Mouse (Mus musculus) forebrain, embryonic 14.5 days (tissue): ENCODE measurements around the gene 1810013L24Rik. TPM values are rescaled to one million over a fixed set of nuclear protein-coding genes. Genes with fewer than 3 reads are reported as not detected.

ENCODE experiments used
- ATAC-seq: fragments of 200-750 bp; cut with Nextera tagmentation; 2 replicates; pipeline ENCODE4 v1.8.0; 2017; ENCODE audit warnings: mild to moderate bottlenecking, moderate library complexity
- DNase-seq: peaks from one replicate; pipeline ENCODE4 v3.0.0-alpha.2; 2015; ENCODE audit warnings: low spot score
- H3K27ac ChIP-seq: fragments of 300-500 bp; sonication (generic); 2 replicates; pipeline ENCODE4 v1.5.1; 2014; ENCODE audit warnings: low read depth, mild to moderate bottlenecking, control low read depth, low read length, moderate library complexity
- H3K27me3 ChIP-seq: fragments of 300-500 bp; sonication (generic); replicated peaks from 2 replicates; pipeline ENCODE4 v1.6.1; 2014; ENCODE audit warnings: low read length, control low read depth, mixed read lengths; ENCODE audit not compliant: control insufficient read depth, insufficient read depth
- H3K36me3 ChIP-seq: fragments of 300-500 bp; sonication (generic); 2 replicates; pipeline ENCODE4 v1.6.1; 2014; ENCODE audit warnings: low read length, control low read depth; ENCODE audit not compliant: control insufficient read depth, insufficient read depth
- H3K4me1 ChIP-seq: fragments of 300-500 bp; sonication (generic); 2 replicates; pipeline ENCODE4 v1.6.1; 2014; ENCODE audit warnings: antibody characterized with exemption, low read length, control low read depth; ENCODE audit not compliant: control insufficient read depth, insufficient read depth
- H3K4me2 ChIP-seq: fragments of 300-500 bp; sonication (generic); 2 replicates; pipeline ENCODE4 v1.6.1; 2014; ENCODE audit warnings: mild to moderate bottlenecking, control low read depth, low read length
- H3K4me3 ChIP-seq: fragments of 300-500 bp; sonication (generic); 2 replicates; pipeline ENCODE4 v1.5.1; 2014; ENCODE audit warnings: low read depth, low read length, control low read depth
- H3K9ac ChIP-seq: fragments of 300-500 bp; sonication (generic); 2 replicates; pipeline ENCODE4 v1.6.1; 2014; ENCODE audit warnings: mild to moderate bottlenecking, low read length, control low read depth, moderate library complexity
- H3K9me3 ChIP-seq: fragments of 300-500 bp; sonication (generic); replicated peaks from 2 replicates; pipeline ENCODE4 v1.6.1; 2016; ENCODE audit warnings: low read length, control low read depth, mixed read lengths; ENCODE audit not compliant: control insufficient read depth
- WGBS: fragments of 180-500 bp; shearing (Covaris S2); extraction: QIAGEN DNeasy Blood & Tissue Kit; methylation state at CpG from one replicate; pipeline ENCODE4 v1.1.7; 2014; 5-methylcytosine and 5-hydroxymethylcytosine counted together
- polyA plus RNA-seq: library from polyadenylated mRNA; unstranded; fragments of >200 nt; fragmentation: Nextera tagmentation; extraction: Ambion mirVana; gene quantifications from 2 replicates; pipeline ENCODE4 v1.2.1, GENCODE M21; 2014

1810013L24Rik gene
- 19.6 and 24.9 TPM in 2 replicates for polyA plus RNA-seq

DNA sequence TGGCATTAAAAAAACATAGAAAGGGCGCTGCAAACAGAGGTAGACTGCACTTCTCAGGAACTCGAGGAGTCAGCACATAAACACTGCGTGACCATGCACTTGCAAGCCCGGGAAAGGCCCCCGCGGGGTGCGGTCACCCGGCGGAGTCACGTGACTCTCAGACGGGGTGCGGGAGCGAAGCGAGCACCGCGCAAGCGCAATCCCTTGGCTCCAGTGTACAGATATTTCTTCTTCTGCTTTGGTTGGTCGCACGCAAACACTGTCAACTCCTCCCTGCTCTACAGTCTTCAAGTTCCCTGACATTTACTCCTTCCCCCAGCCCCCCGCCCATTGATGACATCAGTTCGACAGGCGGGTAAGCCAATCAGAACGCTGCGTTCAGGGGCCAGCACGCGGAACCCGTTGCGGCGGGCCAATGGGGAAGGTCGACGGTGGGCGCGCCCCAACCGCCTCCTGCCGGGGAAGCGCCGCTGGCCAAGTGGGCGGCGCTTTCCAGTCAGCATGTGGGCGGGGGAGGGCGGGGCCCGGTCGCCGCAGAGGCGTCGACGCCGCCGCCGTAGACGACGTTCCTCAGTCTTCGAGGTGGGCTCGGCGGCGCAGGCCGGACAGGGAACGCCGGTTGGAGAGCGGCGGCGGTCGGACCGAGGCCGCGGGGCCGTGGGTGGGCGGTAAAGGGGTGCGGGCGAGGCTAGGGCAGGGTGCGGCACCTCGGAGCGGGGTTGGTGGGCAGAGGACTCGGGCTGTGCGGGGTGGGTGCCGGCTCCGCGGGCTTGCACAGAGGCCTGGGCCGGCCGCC, at the start of gene 1810013L24Rik:
1810013L24Rik (plus strand) TSS at position 537 of the 796 bp plus-strand sequence.
- H3K36me3 ChIP-seq, result peaks cover 15% of the 10 kb centered on the region; the same call in 1 of the 2 replicates
- WGBS, result under 1% methylated on average over 74 of the region's 80 CpGs

DNA sequence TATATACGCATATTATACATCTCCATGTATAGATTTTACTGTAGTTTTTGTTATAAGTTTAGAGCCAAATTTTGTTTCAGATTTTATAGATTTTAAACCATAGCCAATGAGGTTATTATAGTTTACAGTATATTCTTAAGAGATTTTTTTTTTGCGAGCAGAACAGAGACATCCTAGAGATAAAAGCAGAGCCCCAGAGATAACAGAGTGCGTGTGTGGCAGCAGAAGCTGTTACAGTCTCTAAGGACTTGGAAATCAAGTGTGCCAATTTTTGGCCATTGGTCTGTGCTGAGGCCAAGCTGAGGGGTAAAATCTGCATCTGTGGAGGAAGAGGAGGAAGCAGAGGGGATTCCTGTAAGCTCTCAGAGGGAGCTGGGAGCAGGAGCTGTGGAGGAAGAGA, 49.7 kb upstream of the 1810013L24Rik start:
- H3K4me1 ChIP-seq, result no peaks in the 10 kb centered on the region
- no peaks in the 10 kb centered on the region for H3K9me3 ChIP-seq
- no peak overlapping the region for H3K4me2 ChIP-seq
- H3K4me3 ChIP-seq, result no peak overlapping the region
- H3K27ac ChIP-seq, result no peak overlapping the region
- 84% methylated on average over 3 of the region's 3 CpGs for WGBS
- no peak for ATAC-seq
- no peak overlapping the region for H3K9ac ChIP-seq
- H3K27me3 ChIP-seq, result no peaks in the 10 kb centered on the region
- no peak for DNase-seq
- no peaks in the 10 kb centered on the region for H3K36me3 ChIP-seq

More for the DNA sequence above, at the start of gene 1810013L24Rik:
- DNase-seq, result peak; percentile 99
- Histone ChIP-seq H3K4me3 (peak within 1 kb of the TSS; percentile 99), H3K27me3 (no peaks in the 10 kb centered on the region), H3K4me1 (peaks cover 21% of the 10 kb centered on the region), H3K27ac (peak within 1 kb of the TSS; percentile 96), H3K9me3 (no peaks in the 10 kb centered on the region), H3K4me2 (peak within 1 kb of the TSS; percentile 92), H3K9ac (peak within 1 kb of the TSS; percentile 99)
- peak; percentile 95 for ATAC-seq

DNA sequence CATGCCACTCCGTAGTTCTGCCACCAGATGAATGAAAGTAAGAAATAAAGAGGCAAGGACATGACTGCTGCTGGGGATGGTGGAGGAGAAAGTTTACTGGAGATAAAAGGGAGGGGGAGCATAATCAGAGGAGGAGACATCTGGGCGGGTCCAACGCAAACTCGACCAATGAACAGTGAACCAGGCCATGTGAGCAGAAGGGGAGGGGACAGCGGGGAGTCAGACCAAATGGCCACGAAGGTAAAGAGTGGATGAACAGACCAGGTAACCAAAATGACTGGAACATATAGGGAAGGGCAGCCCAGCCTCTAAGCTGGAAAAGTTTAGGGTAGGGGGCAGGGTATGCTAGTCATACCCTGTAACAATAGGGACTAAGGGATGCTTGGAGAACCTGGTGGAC, 48.7 kb upstream of the 1810013L24Rik start:
- Histone ChIP-seq H3K4me2 (no peak overlapping the region), H3K36me3 (no peaks in the 10 kb centered on the region), H3K27ac (no peak overlapping the region), H3K9me3 (no peaks in the 10 kb centered on the region), H3K4me3 (no peak overlapping the region), H3K9ac (no peak overlapping the region), H3K27me3 (no peaks in the 10 kb centered on the region), H3K4me1 (no peaks in the 10 kb centered on the region)
- WGBS, result 70% methylated on average over 6 of the region's 6 CpGs
- no peak for ATAC-seq
- DNase-seq, result no peak

DNA sequence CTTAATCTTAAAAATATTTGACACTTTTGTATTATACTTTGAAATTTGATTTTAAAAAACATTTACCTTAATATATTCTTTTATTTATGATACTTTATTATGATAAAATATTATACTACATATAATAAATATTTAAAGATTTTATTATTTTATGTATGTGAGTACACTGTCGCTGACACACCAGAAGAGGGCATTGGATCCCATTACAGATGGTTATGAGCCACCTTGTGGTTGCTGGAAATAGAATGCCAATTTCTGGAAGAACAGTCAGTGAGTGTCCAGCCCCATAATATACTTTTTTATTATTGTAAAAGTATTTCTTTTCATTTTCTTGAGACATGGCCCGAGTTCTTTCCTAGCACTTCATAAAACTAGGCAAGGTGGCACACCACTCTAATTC, 48.2 kb upstream of the 1810013L24Rik start:
- H3K27me3 ChIP-seq, result no peaks in the 10 kb centered on the region
- no peak overlapping the region for H3K27ac ChIP-seq
- H3K9me3 ChIP-seq, result no peaks in the 10 kb centered on the region
- no peak overlapping the region for H3K4me3 ChIP-seq
- no peak overlapping the region for H3K9ac ChIP-seq
- H3K36me3 ChIP-seq, result no peaks in the 10 kb centered on the region
- DNase-seq (no peak), ATAC-seq (no peak)
- H3K4me1 ChIP-seq, result no peaks in the 10 kb centered on the region
- WGBS, result 100% methylated on average over 2 of the region's 2 CpGs
- no peak overlapping the region for H3K4me2 ChIP-seq

DNA sequence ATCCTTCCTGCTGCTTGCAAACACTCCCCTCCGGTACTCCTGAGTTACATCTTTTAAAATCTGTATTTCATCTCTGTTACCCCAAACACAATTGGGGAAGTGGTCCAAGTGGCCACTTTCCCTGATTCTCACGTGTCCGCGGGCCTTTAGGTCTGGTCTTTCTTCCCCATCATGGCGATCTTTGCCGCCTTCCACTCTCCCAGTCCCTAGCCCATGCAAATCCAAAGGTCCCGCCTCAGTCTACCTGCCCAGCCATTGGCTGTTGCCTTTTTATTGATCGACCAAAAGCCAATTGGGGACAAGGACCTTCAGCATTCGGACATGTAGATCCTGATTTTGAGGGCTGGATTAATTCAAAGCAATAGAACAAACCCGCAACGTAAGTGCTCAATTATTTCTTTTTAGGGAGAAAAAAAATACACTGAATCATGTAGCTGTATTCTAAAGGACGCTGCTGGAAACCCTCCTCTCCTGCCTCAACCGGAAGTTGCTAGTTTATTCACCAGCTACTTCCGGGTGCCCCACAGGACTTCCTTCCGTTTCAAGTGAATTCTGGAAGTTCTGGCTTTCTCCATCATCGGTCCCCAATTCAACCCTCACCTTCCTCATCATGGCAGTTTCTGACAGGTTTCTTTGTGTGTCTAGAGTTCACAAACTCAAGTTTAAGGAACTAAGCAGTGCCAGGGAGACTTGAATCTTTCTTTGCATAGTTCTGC, 46.5 kb upstream of the 1810013L24Rik start:
- WGBS, result 89% methylated on average over 16 of the region's 16 CpGs
- Histone ChIP-seq H3K4me2 (no peak overlapping the region), H3K9me3 (no peaks in the 10 kb centered on the region), H3K9ac (no peak overlapping the region), H3K36me3 (no peaks in the 10 kb centered on the region), H3K27ac (no peak overlapping the region), H3K27me3 (no peaks in the 10 kb centered on the region), H3K4me1 (no peaks in the 10 kb centered on the region), H3K4me3 (no peak overlapping the region)
- DNase-seq (no peak), ATAC-seq (no peak)

DNA sequence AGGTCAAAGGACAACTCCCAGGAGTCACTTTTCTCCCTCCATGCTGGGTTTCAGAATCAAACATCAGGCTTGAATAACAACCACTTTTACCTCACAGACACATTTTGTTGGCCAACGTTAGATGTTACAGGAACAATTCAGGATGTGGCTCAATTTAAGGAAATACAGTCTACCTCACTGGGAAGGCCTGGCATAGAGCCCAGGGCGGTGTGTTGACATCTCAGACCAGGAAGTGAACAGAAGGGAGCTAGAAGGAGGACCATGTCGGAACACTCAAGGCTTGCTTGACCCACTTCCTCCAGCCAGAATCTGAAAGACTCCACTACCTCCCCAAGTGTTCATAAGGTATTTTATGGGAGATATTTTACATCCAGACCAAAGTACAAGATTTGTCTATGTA, 45.1 kb upstream of the 1810013L24Rik start:
- Histone ChIP-seq H3K27ac (no peak overlapping the region), H3K4me1 (no peaks in the 10 kb centered on the region), H3K9ac (no peak overlapping the region), H3K4me3 (no peak overlapping the region), H3K4me2 (no peak overlapping the region), H3K36me3 (no peaks in the 10 kb centered on the region), H3K27me3 (no peaks in the 10 kb centered on the region), H3K9me3 (no peaks in the 10 kb centered on the region)
- WGBS, result 77% methylated on average over 3 of the region's 3 CpGs
- ATAC-seq (no peak), DNase-seq (no peak)

DNA sequence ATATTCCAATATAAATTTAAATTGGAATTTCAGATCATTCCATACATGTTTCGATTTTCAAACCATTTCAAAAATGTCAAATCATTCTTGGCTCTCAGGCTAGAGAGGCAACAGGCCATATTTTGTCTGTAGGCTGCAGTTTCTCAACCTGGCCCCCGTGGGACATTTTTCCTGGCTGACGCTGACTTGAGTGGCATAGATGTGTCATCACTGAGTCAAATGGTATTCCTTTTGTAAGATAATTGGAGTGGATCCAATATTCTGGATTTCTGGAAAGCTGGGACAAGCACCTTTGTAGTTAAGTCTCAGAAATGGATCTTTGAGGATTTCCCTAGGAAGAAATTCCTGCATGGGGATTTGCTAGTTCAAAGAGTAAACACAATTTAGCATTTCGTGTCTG, 39.0 kb upstream of the 1810013L24Rik start:
- ATAC-seq, result no peak

DNA sequence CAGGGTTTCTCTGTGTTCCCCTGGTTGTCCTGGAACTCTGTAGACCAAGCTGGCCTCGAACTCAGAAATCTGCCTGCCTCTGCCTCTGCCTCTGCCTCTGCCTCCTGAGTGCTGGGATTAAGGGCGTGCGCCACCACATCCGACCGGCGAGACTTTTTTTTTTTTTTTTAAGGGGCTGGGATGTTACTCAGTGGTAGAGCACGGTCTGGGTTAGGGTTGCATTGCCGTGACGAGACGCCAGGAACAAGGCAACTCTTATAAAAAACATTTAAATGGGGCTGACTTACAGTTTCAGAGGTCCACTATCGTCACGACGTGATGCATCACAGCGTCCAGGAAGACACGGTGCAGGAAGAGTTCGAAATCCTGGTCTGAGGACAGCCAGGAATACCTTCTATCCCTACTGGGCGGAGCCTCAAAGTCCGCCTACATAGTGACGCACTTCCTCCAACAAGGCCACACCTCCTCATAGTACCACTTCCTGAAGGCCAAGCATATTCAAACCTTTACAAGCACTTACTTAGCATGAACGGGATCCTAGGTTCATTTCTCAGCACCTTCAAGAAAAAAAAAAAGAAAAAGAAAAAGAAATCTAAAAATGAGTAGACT, 37.8 kb upstream of the 1810013L24Rik start, which contains the start of gene Usp7:
Usp7 (minus strand) TSS at position 360 of the 609 bp plus-strand sequence.
- no peak for DNase-seq

More for the DNA sequence above, 39.0 kb upstream of the 1810013L24Rik start:
- Histone ChIP-seq H3K27ac (no peak overlapping the region), H3K4me2 (no peak overlapping the region), H3K36me3 (no peaks in the 10 kb centered on the region), H3K9me3 (no peaks in the 10 kb centered on the region), H3K4me3 (no peak overlapping the region), H3K27me3 (no peaks in the 10 kb centered on the region), H3K4me1 (no peaks in the 10 kb centered on the region), H3K9ac (no peak overlapping the region)
- DNase-seq, result no peak
- 84% methylated on average over 4 of the region's 4 CpGs for WGBS

More for the DNA sequence above, 37.8 kb upstream of the 1810013L24Rik start, which contains the start of gene Usp7:
- Histone ChIP-seq H3K4me2 (no peak within 1 kb of the TSS), H3K27ac (no peak within 1 kb of the TSS), H3K9me3 (no peaks in the 10 kb centered on the region), H3K9ac (no peak within 1 kb of the TSS), H3K27me3 (no peaks in the 10 kb centered on the region), H3K36me3 (no peaks in the 10 kb centered on the region), H3K4me3 (no peak within 1 kb of the TSS), H3K4me1 (no peaks in the 10 kb centered on the region)
- no peak for ATAC-seq
- 96% methylated on average over 20 of the region's 20 CpGs for WGBS
